Mouse (Mus musculus) adrenal gland, adult 8-10 months (tissue): Measurements from ENCODE around the gene Vrk3. TPM values are rescaled to one million over a fixed set of nuclear protein-coding genes. Genes with fewer than 3 reads are reported as not detected.
"Not testable (repeated sequence)": the region's sequence is repeated elsewhere in the genome, so short reads cannot be mapped to it uniquely, and the experiment has no call there.

Experiments used
- DNase-seq: peaks from one replicate; pipeline ENCODE4 v3.0.0; 2022
- total RNA-seq, 4 experiments: library from RNA; stranded (reverse); gene quantifications; 2 replicates each; pipeline ENCODE4 v1.2.4; 2022

Vrk3 gene
- 10 to 100 TPM; 46.5 to 73.4 (median 54.8) TPM for total RNA-seq

GRCm38 (mm10) chr7:44748101-44749044 is at the start of gene Vrk3:
TSS of gene Vrk3 (plus strand) at chr7:44748413.
- peak; percentile 98 for DNase-seq

GRCm38 (mm10) chr7:44701921-44702320 is 46.3 kb upstream of the Vrk3 start:
- no peak for DNase-seq

GRCm38 (mm10) chr7:44702985-44703384 is 45.2 kb upstream of the Vrk3 start:
- DNase-seq, result no peak

GRCm38 (mm10) chr7:44704363-44704762 is 43.9 kb upstream of the Vrk3 start:
- no peak for DNase-seq

- DNase-seq, result no peak
Observed at GRCm38 (mm10) chr7:44705086-44705485, 43.1 kb upstream of the Vrk3 start.

- DNase-seq, result no peak
Observed at GRCm38 (mm10) chr7:44706322-44706721, 41.9 kb upstream of the Vrk3 start.

GRCm38 (mm10) chr7:44707169-44707675 is 41.0 kb upstream of the Vrk3 start:
- peak; percentile 51 for DNase-seq

GRCm38 (mm10) chr7:44708093-44708492 is 40.1 kb upstream of the Vrk3 start:
- not testable (repeated sequence) for DNase-seq

- no peak for DNase-seq
Observed at GRCm38 (mm10) chr7:44708574-44708973, 39.6 kb upstream of the Vrk3 start, which contains the start of gene Izumo2. TSS of gene Izumo2 (plus strand) at chr7:44708742.

GRCm38 (mm10) chr7:44709881-44710280 is 38.3 kb upstream of the Vrk3 start:
- DNase-seq, result no peak

GRCm38 (mm10) chr7:44722058-44722457 is 26.2 kb upstream of the Vrk3 start:
- no peak for DNase-seq

GRCm38 (mm10) chr7:44724316-44724715 is 23.9 kb upstream of the Vrk3 start:
- DNase-seq, result no peak

- DNase-seq, result no peak
Observed at GRCm38 (mm10) chr7:44726343-44726742, 21.9 kb upstream of the Vrk3 start.

- no peak for DNase-seq
Observed at GRCm38 (mm10) chr7:44727151-44727550, 21.1 kb upstream of the Vrk3 start.

- no peak for DNase-seq
Observed at GRCm38 (mm10) chr7:44728082-44728975, 19.9 kb upstream of the Vrk3 start.

GRCm38 (mm10) chr7:44733723-44734122 is 14.5 kb upstream of the Vrk3 start:
- no peak for DNase-seq

- DNase-seq, result no peak
Observed at GRCm38 (mm10) chr7:44741361-44741760, 6.9 kb upstream of the Vrk3 start.

- DNase-seq, result no peak
Observed at GRCm38 (mm10) chr7:44744270-44744669, 3.9 kb upstream of the Vrk3 start.

- peak; percentile 49 for DNase-seq
Observed at GRCm38 (mm10) chr7:44745076-44745475, 3.1 kb upstream of the Vrk3 start.

- DNase-seq, result no peak
Observed at GRCm38 (mm10) chr7:44747115-44747514, 1.1 kb upstream of the Vrk3 start.

GRCm38 (mm10) chr7:44750950-44751349 is 2.7 kb downstream of the Vrk3 start, which contains the start of gene Zfp473:
TSS of gene Zfp473 (minus strand) at chr7:44751050.
- not testable (repeated sequence) for DNase-seq

GRCm38 (mm10) chr7:44757164-44757563 is 9.0 kb downstream of the Vrk3 start:
- no peak for DNase-seq

GRCm38 (mm10) chr7:44760366-44760765 is 12.2 kb downstream of the Vrk3 start:
- DNase-seq, result no peak
